Mouse (Mus musculus) limb, embryonic 13.5 days (tissue): ENCODE results near the gene Hdac5. TPM values are rescaled to one million over a fixed set of nuclear protein-coding genes. Genes with fewer than 3 reads are reported as not detected.
"Not testable (repeated sequence)": the region's sequence is repeated elsewhere in the genome, so short reads cannot be mapped to it uniquely, and the experiment has no call there.

Experiments
- ATAC-seq: fragments of 200-750 bp; cut with Nextera tagmentation; 2 replicates; pipeline ENCODE4 v1.8.0; 2017; ENCODE audit warnings: low read depth, moderate number of reproducible peaks, moderate TSS enrichment; ENCODE audit not compliant: low FRiP score
- H3K27ac ChIP-seq: fragments of 300-500 bp; sonication (generic); 2 replicates; pipeline ENCODE4 v1.5.1; 2015; ENCODE audit warnings: inconsistent platforms, mild to moderate bottlenecking, moderate library complexity
- H3K27me3 ChIP-seq: fragments of 300-500 bp; sonication (generic); 2 replicates; pipeline ENCODE4 v1.6.1; 2015; ENCODE audit warnings: mild to moderate bottlenecking, inconsistent platforms
- H3K36me3 ChIP-seq: fragments of 300-500 bp; sonication (generic); 2 replicates; pipeline ENCODE4 v1.6.1; 2015; ENCODE audit warnings: inconsistent platforms, mild to moderate bottlenecking, moderate library complexity
- H3K4me1 ChIP-seq: fragments of 300-500 bp; sonication (generic); 2 replicates; pipeline ENCODE4 v1.6.1; 2015; ENCODE audit warnings: inconsistent platforms
- H3K4me2 ChIP-seq: fragments of 300-500 bp; sonication (generic); replicated peaks from 2 replicates; pipeline ENCODE4 v1.6.1; 2015; ENCODE audit warnings: inconsistent platforms, mild to moderate bottlenecking, moderate library complexity
- H3K4me3 ChIP-seq: fragments of 300-500 bp; sonication (generic); 2 replicates; pipeline ENCODE4 v1.5.1; 2015; ENCODE audit warnings: moderate library complexity, mild to moderate bottlenecking, inconsistent platforms
- H3K9ac ChIP-seq: fragments of 300-500 bp; sonication (generic); 2 replicates; pipeline ENCODE4 v1.6.1; 2015; ENCODE audit warnings: mild to moderate bottlenecking, inconsistent platforms
- H3K9me3 ChIP-seq: fragments of 300-500 bp; sonication (generic); 2 replicates; pipeline ENCODE4 v1.6.1; 2016; ENCODE audit warnings: inconsistent platforms
- WGBS: fragments of 180-500 bp; shearing (Covaris S2); methylation state at CpG from one replicate; pipeline ENCODE4 v1.1.7; 2015; 5-methylcytosine and 5-hydroxymethylcytosine counted together
- microRNA-seq: library from miRNA; unstranded; fragments of <30 nt; microRNA quantifications from one replicate; pipeline ENCODE4, GENCODE M21; 2016
- polyA plus RNA-seq: library from polyadenylated mRNA; unstranded; fragments of >200 nt; fragmentation: Nextera tagmentation; extraction: Ambion mirVana; gene quantifications from 2 replicates; pipeline ENCODE4 v1.2.1, GENCODE M21; 2015

Hdac5 gene
- polyA plus RNA-seq, 1 experiment from 2014 or later, result 68.6 TPM

DNA sequence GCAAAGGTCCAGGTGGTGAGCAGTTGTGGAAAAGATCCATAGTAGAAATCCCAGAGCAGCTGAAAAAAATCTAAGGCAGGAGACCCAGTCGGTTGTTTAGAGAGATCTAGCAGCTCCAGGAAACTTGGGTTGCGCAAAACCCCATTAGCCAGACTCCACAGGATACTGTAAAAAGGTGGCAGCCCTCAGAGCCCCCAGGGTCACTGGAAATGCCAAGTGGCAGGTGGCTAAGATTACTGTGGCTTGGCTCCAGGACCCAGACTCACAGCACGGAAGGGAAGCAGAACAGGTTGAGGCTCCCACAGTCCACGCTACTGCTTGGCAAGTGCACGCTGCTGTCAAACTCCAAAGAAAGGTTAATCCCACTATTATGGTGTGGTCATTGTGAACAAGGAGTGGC, 70.2 kb downstream of the Hdac5 start:
- Histone ChIP-seq H3K27me3 (no peaks in the 10 kb centered on the region), H3K36me3 (peaks cover 39% of the 10 kb centered on the region), H3K9ac (no peak overlapping the region), H3K27ac (no peak overlapping the region), H3K9me3 (no peaks in the 10 kb centered on the region), H3K4me3 (no peak overlapping the region), H3K4me1 (peaks cover 8% of the 10 kb centered on the region), H3K4me2 (no peak overlapping the region)
- WGBS, result 75% methylated on average over 5 of the region's 5 CpGs
- no peak for ATAC-seq

DNA sequence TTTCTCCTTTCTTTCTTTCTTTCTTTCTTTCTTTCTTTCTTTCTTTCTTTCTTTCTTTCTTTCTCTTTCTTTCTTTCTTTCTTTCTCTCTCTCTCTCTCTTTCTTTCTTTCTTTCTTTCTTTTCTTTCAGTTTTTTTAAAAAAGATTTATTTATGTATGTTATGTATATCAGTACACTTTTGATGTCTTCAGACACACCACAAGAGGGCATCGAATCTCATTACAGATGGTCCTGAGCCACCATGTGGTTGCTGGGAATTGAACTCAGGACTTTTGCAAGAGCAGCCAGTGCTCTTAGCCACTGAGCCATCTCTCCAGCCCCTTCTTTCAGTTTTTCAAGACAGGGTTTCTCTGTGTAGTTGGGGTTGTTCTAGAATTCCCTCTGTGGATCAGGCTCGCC, 71.9 kb downstream of the Hdac5 start:
- H3K4me3 ChIP-seq, H3K9ac ChIP-seq, H3K9me3 ChIP-seq, H3K4me2 ChIP-seq, ATAC-seq, H3K4me1 ChIP-seq, H3K27me3 ChIP-seq, H3K27ac ChIP-seq: not testable (repeated sequence)
- peaks cover 43% of the 10 kb centered on the region for H3K36me3 ChIP-seq
- 82% methylated on average over 2 of the region's 2 CpGs for WGBS

GRCm38 (mm10) chr11:102156786-102157089, 73.2 kb downstream of the Hdac5 start:
- Histone ChIP-seq H3K9ac (no peak overlapping the region), H3K9me3 (no peaks in the 10 kb centered on the region), H3K4me1 (peaks cover 8% of the 10 kb centered on the region), H3K4me2 (peak overlapping the region; percentile 86), H3K36me3 (peaks cover 45% of the 10 kb centered on the region), H3K27me3 (no peaks in the 10 kb centered on the region), H3K27ac (no peak overlapping the region), H3K4me3 (peak overlapping the region; percentile 67; the same call in 1 of the 2 replicates)
- ATAC-seq, result no peak
- WGBS, result 7% methylated on average over 1 of the region's 1 CpGs

DNA sequence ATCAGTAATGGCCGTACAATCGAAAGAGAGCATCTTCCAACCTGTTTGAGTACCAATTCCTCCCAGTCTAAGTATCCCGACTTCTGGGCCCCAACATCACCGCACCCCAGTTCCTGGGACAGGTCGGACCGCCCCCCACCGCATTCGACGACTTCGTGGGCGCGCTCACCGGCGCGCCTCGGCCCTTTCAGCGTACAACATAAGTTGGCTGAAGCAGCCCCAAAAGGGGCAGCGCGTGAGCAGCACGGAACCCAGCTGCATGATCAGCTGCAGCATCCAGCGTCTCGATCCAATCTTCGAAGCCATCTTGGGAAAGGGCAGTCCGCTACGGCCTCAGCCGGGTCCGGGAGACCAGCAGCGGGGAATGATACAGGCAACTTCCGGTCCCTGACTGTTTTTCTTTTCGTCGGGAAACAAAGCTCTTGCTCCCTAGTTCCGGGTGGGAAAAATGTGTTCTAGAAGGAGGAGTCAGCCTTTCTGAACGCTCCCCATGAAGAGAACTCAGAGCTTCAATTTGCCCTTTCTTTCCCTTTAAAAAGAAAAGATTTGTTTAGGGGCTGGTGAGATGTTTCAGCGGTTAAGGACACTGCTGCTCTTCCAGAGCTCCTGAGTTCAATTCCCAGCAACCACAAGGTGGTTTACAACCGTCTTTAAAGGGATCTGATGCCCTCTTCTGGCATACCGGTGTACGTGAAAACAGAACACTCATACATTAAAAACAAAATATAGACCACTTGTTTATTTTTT, 73.8 kb downstream of the Hdac5 start, which contains the start of gene Tmem101:
Gene Tmem101, minus strand, starts transcription at position 366 of the 747 bp plus-strand sequence.
- peaks cover 39% of the 10 kb centered on the region for H3K36me3 ChIP-seq
- WGBS, result under 1% methylated on average over 37 of the region's 37 CpGs
- peak within 1 kb of the TSS; percentile 85 for H3K9ac ChIP-seq
- H3K4me3 ChIP-seq, result peak within 1 kb of the TSS; percentile 67
- peak within 1 kb of the TSS; percentile 86 for H3K4me2 ChIP-seq
- peak within 1 kb of the TSS; percentile 75; the same call in 1 of the 2 replicates for H3K27ac ChIP-seq
- peaks cover 8% of the 10 kb centered on the region for H3K4me1 ChIP-seq
- no peaks in the 10 kb centered on the region for H3K9me3 ChIP-seq
- H3K27me3 ChIP-seq, result no peaks in the 10 kb centered on the region
- peak; percentile 82 for ATAC-seq

DNA sequence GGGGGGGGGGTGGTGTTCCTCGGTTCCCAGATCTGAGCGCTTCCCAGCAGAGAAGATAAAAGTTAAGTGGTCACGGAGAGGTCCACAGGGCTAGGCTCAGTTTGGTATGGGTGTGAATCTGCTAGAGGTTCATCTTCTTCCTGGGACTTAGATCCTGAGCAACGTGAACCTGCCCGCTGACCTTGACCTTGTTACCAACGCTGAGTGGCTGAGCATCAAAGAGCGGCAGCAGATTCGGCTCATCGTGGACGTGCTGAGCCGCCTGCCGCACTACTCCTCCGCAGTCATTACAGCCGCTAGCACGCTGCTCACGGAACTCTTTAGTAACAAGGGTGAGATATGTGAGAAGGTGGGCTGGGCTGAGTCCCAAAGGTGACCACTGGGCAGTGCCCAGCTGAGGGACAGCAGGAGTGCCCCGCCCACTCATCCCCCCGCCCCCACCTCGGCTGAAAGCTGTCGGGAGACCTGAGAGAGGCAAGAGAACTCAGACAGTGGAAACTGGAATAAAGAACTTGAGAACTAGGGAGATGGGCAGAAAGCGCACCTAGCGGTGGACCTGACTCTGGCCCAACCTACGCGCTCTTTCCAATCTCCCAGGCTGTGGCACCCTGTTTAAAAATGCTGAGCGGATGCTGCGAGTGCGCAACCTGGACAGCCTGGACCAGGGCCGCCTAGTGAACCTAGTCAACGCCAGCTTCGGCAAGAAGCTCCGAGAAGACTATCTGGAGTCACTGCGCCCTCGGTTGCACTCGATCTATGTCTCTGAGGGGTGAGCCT, 82.6 kb downstream of the Hdac5 start:
- Histone ChIP-seq H3K9me3 (no peaks in the 10 kb centered on the region), H3K9ac (0 out of 2 replicates have a peak overlapping the region, but pooled peaks have one; percentile 48), H3K36me3 (peaks cover 6% of the 10 kb centered on the region), H3K27ac (no peak overlapping the region), H3K4me3 (peak overlapping the region; percentile 26), H3K27me3 (peaks cover 77% of the 10 kb centered on the region), H3K4me1 (peaks cover 26% of the 10 kb centered on the region), H3K4me2 (peak overlapping the region; percentile 47)
- 13% methylated on average over 34 of the region's 34 CpGs for WGBS
- ATAC-seq, result no peak

- H3K9ac ChIP-seq, result no peak overlapping the region
- no peak overlapping the region for H3K27ac ChIP-seq
- WGBS, result 9% methylated on average over 17 of the region's 17 CpGs
- no peaks in the 10 kb centered on the region for H3K36me3 ChIP-seq
- peaks cover 26% of the 10 kb centered on the region for H3K4me1 ChIP-seq
- peak overlapping the region; percentile 40; the same call in 1 of the 2 replicates for H3K4me3 ChIP-seq
- H3K4me2 ChIP-seq, result 0 out of 2 replicates have a peak overlapping the region, but pooled peaks have one; percentile 66
- ATAC-seq, result no peak
- peaks cover 78% of the 10 kb centered on the region for H3K27me3 ChIP-seq
- H3K9me3 ChIP-seq, result no peaks in the 10 kb centered on the region
Observed at GRCm38 (mm10) chr11:102146531-102146930, 83.4 kb downstream of the Hdac5 start.

DNA sequence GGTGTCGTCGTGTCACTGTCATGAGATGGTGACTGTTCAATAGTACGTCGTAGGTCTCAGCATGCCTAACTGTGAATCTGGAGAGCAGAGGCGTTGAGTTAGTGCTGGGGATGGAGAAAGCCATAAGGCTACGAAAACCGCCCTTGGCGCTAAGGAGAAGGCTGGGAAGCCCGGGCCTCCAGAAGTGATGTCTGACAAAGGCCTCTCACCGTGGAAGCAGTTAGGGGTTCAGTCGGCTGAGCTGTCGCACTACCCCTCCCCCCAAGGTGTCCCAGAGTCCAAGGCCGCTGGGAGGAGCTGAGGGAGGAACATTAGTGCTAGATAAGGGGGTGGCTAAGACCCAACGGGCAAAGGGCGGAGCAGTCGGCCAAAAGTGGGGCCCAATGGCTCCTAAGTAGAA, 84.0 kb downstream of the Hdac5 start:
- WGBS, result 5% methylated on average over 16 of the region's 16 CpGs
- Histone ChIP-seq H3K36me3 (no peaks in the 10 kb centered on the region), H3K9ac (no peak overlapping the region), H3K4me1 (peaks cover 26% of the 10 kb centered on the region), H3K4me3 (peak overlapping the region; percentile 40), H3K9me3 (no peaks in the 10 kb centered on the region), H3K27ac (no peak overlapping the region), H3K4me2 (peak overlapping the region; percentile 66), H3K27me3 (peaks cover 78% of the 10 kb centered on the region)
- no peak for ATAC-seq

- no peak for ATAC-seq
- H3K4me3 ChIP-seq, result peak within 1 kb of the TSS; percentile 40
- H3K9me3 ChIP-seq, result no peaks in the 10 kb centered on the region
- H3K4me2 ChIP-seq, result peak within 1 kb of the TSS; percentile 66
- H3K27me3 ChIP-seq, result peaks cover 78% of the 10 kb centered on the region
- no peak within 1 kb of the TSS for H3K9ac ChIP-seq
- H3K4me1 ChIP-seq, result peaks cover 26% of the 10 kb centered on the region
- no peak within 1 kb of the TSS for H3K27ac ChIP-seq
- no peaks in the 10 kb centered on the region for H3K36me3 ChIP-seq
- 1% methylated on average over 50 of the region's 50 CpGs for WGBS
Observed at GRCm38 (mm10) chr11:102145471-102146001, 84.4 kb downstream of the Hdac5 start, which contains the start of gene Nags. Gene Nags (plus strand): TSS chr11:102145513.

DNA sequence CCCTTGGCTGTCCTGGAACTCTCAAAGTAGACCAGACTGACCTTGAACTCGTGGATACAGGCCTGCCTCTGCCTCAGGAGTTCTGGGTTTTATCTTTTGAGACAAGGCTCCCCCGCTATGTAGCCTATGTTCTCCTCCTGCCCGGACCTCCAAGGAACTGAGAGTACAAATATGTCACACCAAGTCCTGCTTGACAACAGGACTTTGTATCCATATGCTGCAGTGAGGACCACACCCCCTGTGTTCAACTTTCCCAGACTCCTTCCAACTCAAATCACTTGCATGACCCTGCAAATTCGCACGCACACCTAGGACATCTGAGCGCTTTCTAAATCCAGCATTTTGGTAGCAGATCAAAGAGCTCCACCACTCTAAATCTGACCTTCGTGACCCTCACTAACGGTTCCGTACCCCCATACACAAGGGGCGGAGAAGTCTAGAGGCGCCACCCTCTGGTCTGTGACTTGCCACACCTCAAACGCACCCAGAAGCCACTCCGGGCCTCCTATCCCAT, 85.0 kb downstream of the Hdac5 start:
- H3K4me1 ChIP-seq, result peaks cover 26% of the 10 kb centered on the region
- peak overlapping the region; percentile 66 for H3K4me2 ChIP-seq
- no peaks in the 10 kb centered on the region for H3K9me3 ChIP-seq
- no peaks in the 10 kb centered on the region for H3K36me3 ChIP-seq
- H3K9ac ChIP-seq, result no peak overlapping the region
- 17% methylated on average over 13 of the region's 13 CpGs for WGBS
- H3K27ac ChIP-seq, result no peak overlapping the region
- ATAC-seq, result no peak
- H3K4me3 ChIP-seq, result peak overlapping the region; percentile 40
- H3K27me3 ChIP-seq, result peaks cover 77% of the 10 kb centered on the region

Small RNA genes lying within 50 kb of the gene (microRNA-seq; reads per million reads assigned to microRNA genes)
- not detected for gene Mir8101

Other genes starting within 250 kb of the Hdac5 start
- not detected in 2 replicates for gene Cfap97d1, start 245.9 kb downstream of the Hdac5 start, polyA plus RNA-seq
- gene Dusp3, start 243.2 kb downstream of the Hdac5 start, polyA plus RNA-seq, result 18.6 and 19.4 TPM in 2 replicates
- 10.0 and 10.2 TPM in 2 replicates for gene Mpp3, start 201.7 kb downstream of the Hdac5 start, polyA plus RNA-seq
- gene Cd300lg, start 188.7 kb downstream of the Hdac5 start, polyA plus RNA-seq, result 0.49 and 0.78 TPM in 2 replicates
- 13.4 and 13.5 TPM in 2 replicates for gene Mpp2, start 141.7 kb downstream of the Hdac5 start, polyA plus RNA-seq
- not detected in 2 replicates for gene Ppy, start 128.8 kb downstream of the Hdac5 start, polyA plus RNA-seq
- not detected in 2 replicates for gene Pyy, start 122.3 kb downstream of the Hdac5 start, polyA plus RNA-seq
- gene Nags, start 84.7 kb downstream of the Hdac5 start, polyA plus RNA-seq, result 0.14 TPM in 1 of 2 replicates, not detected in the other
- 44.7 and 46.1 TPM in 2 replicates for gene Tmem101, start 73.8 kb downstream of the Hdac5 start, polyA plus RNA-seq
- 134 and 145 TPM in 2 replicates for gene Lsm12, start 44.9 kb downstream of the Hdac5 start, polyA plus RNA-seq
- 35.6 and 36.1 TPM in 2 replicates for gene G6pc3, start 40.5 kb downstream of the Hdac5 start, polyA plus RNA-seq
- gene BC030867, start 18.7 kb upstream of the Hdac5 start, polyA plus RNA-seq, result 15.8 and 16.1 TPM in 2 replicates
- gene Asb16, start 38.6 kb upstream of the Hdac5 start, polyA plus RNA-seq, result 0.22 TPM in 2 replicates
- 52.8 and 57.3 TPM in 2 replicates for gene Tmub2, start 54.8 kb upstream of the Hdac5 start, polyA plus RNA-seq
- 20.7 and 21.4 TPM in 2 replicates for gene Atxn7l3, start 66.5 kb upstream of the Hdac5 start, polyA plus RNA-seq
- 83.9 and 85.9 TPM in 2 replicates for gene Ubtf, start 89.6 kb upstream of the Hdac5 start, polyA plus RNA-seq
- gene Slc4a1, start 136.0 kb upstream of the Hdac5 start, polyA plus RNA-seq, result 7.2 and 11.7 TPM in 2 replicates
- gene Rundc3a, start 163.2 kb upstream of the Hdac5 start, polyA plus RNA-seq, result 1.3 and 1.4 TPM in 2 replicates
- gene Slc25a39, start 177.8 kb upstream of the Hdac5 start, polyA plus RNA-seq, result 173 and 180 TPM in 2 replicates
- 141 and 149 TPM in 2 replicates for gene Grn, start 200.1 kb upstream of the Hdac5 start, polyA plus RNA-seq
- 4.4 and 4.8 TPM in 2 replicates for gene Fam171a2, start 217.5 kb upstream of the Hdac5 start, polyA plus RNA-seq
- 4.4 and 6.1 TPM in 2 replicates for gene Itga2b, start 240.0 kb upstream of the Hdac5 start, polyA plus RNA-seq